Mouse (Mus musculus) spleen, adult 2 months (tissue): ENCODE measurements at regions not wholly inside any gene's neighbourhood (a gene's known extent, or its start where the extent isn't known, plus 50 kb on each side); places are given as distances from the start of the nearest gene placed in this dataset.

Experiments used
- CTCF ChIP-seq: fragments of 200-500 bp; IDR thresholded peaks from 2 replicates; pipeline ENCODE4 v1.5.1; 2011; ENCODE audit warnings: mild to moderate bottlenecking, inconsistent platforms; ENCODE audit not compliant: insufficient read depth, insufficient read length, insufficient replicate concordance; ENCODE audit errors: extremely low read depth
- POLR2A ChIP-seq: fragments of 200-500 bp; IDR thresholded peaks from 2 replicates; pipeline ENCODE4 v1.6.1; 2011; ENCODE audit warnings: low read depth, low read length, inconsistent platforms

- TF ChIP-seq CTCF = no peak
- TF ChIP-seq POLR2A = no peak
These were observed 77.3 kb upstream of the Glrp1 start for GRCm38 (mm10) chr1:88586823-88587820.
